Mouse (Mus musculus) thymus, adult 2 months (tissue): ENCODE results near the gene Tbc1d4.

Experiments used
- CTCF ChIP-seq: fragments of 200-500 bp; IDR thresholded peaks from 2 replicates; pipeline ENCODE4 v1.5.1; 2012; ENCODE audit warnings: mild to moderate bottlenecking, control low read depth, low read length, moderate library complexity, borderline replicate concordance; ENCODE audit not compliant: control insufficient read depth, poor library complexity, insufficient read depth; ENCODE audit errors: extremely low read depth
- POLR2A ChIP-seq: fragments of 200-500 bp; IDR thresholded peaks from 2 replicates; pipeline ENCODE4 v1.6.1; 2012; ENCODE audit warnings: mild to moderate bottlenecking, low read length, control low read depth, moderate library complexity; ENCODE audit not compliant: control insufficient read depth, poor library complexity, insufficient read depth; ENCODE audit errors: extremely low read depth

DNA sequence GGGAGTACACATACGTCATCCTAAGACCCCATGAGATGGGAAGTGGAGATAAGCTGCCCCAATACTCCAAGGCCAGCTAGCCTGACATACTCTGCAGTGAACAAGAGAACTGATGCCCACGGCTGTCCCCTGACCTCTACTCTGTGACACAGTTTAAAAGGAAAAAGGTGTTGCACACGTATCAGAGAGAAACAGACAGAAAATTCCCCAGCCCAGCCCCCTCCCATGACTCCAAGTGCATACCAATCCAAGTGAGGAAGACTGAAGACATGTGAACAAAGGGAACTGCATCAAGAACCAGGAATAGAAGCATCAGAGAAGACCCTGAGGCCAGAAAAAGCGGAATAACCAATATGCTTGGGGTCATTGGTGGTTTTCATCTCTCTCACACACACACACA, 93.7 kb downstream of the Tbc1d4 start:
- no peak for TF ChIP-seq CTCF
- no peak for TF ChIP-seq POLR2A
